Mouse (Mus musculus) liver, embryonic 13.5 days (tissue): ENCODE results near the gene 6030468B19Rik. TPM values are rescaled to one million over a fixed set of nuclear protein-coding genes. Genes with fewer than 3 reads are reported as not detected.

ENCODE experiments used
- polyA plus RNA-seq: library from polyadenylated mRNA; unstranded; fragments of >200 nt; fragmentation: Nextera tagmentation; extraction: Ambion mirVana; gene quantifications from 2 replicates; pipeline ENCODE4 v1.2.1, GENCODE M21; 2015

Gene 6030468B19Rik
- polyA plus RNA-seq, 1 experiment from 2014 or later = 85.7 TPM

Other genes starting within 250 kb of the 6030468B19Rik start
- gene Tnrc6c, start 143.4 kb upstream of the 6030468B19Rik start, polyA plus RNA-seq = 2.8 and 2.9 TPM in 2 replicates
- 16.0 and 16.2 TPM in 2 replicates for gene Tmc8, start 15.6 kb upstream of the 6030468B19Rik start, polyA plus RNA-seq
- gene Tmc6, start 15.5 kb upstream of the 6030468B19Rik start, polyA plus RNA-seq = 53.0 and 53.7 TPM in 2 replicates
- gene Gm20708, start 12.0 kb downstream of the 6030468B19Rik start, polyA plus RNA-seq = 0.30 TPM in 1 of 2 replicates, not detected in the other
- 50.5 and 55.3 TPM in 2 replicates for gene Syngr2, start 12.0 kb downstream of the 6030468B19Rik start, polyA plus RNA-seq
- gene Afmid, start 28.3 kb downstream of the 6030468B19Rik start, polyA plus RNA-seq = 7.8 and 8.8 TPM in 2 replicates
- 150 TPM in 2 replicates for gene Tk1, start 28.4 kb downstream of the 6030468B19Rik start, polyA plus RNA-seq
- gene Birc5, start 51.6 kb downstream of the 6030468B19Rik start, polyA plus RNA-seq = 407 and 437 TPM in 2 replicates
- gene Tmem235, start 63.1 kb downstream of the 6030468B19Rik start, polyA plus RNA-seq = not detected in 2 replicates
- 1.4 and 1.9 TPM in 2 replicates for gene Tha1, start 75.8 kb downstream of the 6030468B19Rik start, polyA plus RNA-seq
- gene Socs3, start 172.4 kb downstream of the 6030468B19Rik start, polyA plus RNA-seq = 6.7 and 6.9 TPM in 2 replicates
- 18.1 and 19.4 TPM in 2 replicates for gene Pgs1, start 188.6 kb downstream of the 6030468B19Rik start, polyA plus RNA-seq